Mouse (Mus musculus): ENCODE data around the gene Map3k5. TPM values are rescaled to one million over a fixed set of nuclear protein-coding genes. Genes with fewer than 3 reads are reported as not detected.

Gene Map3k5
- total RNA-seq, 2 experiments from 2014 or later = 16.0 to 16.5 TPM

GRCm38 (mm10) chr10:19933511-19934383, 525 bp upstream of the Map3k5 start:
- peak; percentile 87 for ATAC-seq (replicated peaks; ENCODE audit: poor library complexity)

DNA sequence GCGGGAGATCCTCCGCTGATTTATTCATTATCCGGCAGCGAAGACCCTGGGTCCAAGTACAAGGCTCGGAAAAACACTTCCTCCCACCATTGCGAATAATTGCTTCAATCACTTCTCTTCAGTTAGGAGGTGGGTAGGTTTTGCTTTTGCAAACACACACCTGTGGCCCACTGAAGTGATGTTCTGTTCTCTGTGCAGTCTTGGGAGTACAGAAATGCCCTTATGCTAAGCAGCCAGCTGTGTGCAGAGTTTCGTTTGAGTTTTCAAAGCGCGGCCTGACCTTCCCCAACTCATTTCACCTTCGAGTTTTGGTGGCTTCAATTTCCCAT, 987 bp downstream of the Map3k5 start:
- no peak for ATAC-seq (replicated peaks; ENCODE audit: poor library complexity)

DNA sequence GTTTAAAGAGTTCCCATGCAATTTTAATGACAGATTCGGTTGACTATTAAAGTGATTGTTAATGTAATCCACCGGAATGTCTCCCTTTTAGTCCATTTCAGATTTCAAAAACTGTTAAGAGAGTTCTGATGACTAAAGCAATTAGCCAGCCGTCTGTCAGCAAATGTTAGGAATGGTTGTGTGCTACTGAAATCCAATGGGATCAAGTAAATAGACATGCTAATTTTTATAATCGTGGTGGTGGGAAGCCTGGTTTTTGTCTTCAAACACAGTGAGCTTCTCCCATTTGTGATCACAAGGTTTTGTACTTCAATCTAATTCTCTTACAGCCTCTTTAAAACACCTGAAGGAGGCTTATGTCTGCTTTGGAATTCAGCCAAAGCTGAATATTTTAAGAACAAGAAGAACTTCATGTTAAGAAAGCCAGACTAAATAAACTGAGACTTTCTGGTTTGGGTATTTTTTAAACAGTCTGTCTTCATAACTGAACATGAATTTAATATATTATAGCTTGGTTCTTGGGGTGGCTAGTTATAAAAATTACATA, 1.6 kb downstream of the Map3k5 start:
- ATAC-seq (replicated peaks; ENCODE audit: poor library complexity) = no peak

DNA sequence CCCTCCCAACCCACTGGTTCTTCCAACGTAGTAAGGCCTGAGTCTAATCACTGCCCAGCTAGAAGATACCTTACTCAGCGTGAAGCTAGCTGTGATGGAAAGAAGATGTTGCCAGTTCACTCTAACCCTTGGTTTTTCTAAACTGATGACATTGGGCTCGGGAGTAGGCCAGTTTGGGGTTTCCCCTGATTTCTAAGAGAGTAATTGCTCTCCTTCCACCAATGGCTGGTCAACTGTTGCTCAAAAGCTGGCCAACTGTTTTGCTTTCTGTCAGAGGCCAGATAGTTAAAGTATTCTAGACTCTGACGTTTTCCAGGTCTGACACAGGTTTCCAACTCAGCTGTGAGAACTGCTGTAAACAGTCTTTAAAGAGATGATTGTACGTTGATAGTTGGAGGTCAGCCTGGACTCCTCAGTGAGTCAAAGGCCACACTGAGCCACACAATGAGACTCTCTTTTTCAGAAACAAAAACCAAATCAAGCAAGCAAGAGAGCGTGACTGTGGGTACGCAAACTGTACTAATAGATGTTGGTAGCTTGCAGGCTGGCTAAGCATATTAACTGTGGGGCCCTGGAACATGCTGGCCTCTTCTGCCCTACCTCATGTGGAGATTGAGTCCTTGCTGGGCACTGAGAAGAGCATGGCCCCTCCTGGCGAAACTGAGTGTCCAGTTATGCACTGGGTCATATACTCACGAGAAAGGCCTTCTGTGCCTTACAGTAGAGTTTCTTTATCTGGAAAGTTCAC, 2.9 kb downstream of the Map3k5 start:
- ATAC-seq (replicated peaks; ENCODE audit: poor library complexity) = no peak

DNA sequence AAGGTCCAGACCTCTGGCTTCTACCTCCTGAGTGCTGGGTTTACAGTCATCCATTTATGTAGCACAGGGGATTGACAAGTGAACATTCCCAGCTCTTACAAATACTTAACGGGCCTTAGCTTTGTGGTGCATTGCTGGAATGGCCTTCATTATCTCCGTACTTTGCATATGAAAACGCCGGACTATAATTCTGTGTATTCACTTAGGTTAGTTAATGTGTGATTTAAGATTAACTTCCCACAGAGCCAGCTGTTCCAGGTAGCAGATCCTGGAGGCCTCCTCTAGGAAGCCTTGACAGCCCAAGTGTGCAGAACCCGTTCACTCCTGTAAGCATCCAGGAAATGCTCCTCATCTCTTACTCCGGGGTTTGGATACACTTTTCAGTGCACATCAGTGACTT, 4.5 kb downstream of the Map3k5 start:
- no peak for ATAC-seq (replicated peaks; ENCODE audit: poor library complexity)

DNA sequence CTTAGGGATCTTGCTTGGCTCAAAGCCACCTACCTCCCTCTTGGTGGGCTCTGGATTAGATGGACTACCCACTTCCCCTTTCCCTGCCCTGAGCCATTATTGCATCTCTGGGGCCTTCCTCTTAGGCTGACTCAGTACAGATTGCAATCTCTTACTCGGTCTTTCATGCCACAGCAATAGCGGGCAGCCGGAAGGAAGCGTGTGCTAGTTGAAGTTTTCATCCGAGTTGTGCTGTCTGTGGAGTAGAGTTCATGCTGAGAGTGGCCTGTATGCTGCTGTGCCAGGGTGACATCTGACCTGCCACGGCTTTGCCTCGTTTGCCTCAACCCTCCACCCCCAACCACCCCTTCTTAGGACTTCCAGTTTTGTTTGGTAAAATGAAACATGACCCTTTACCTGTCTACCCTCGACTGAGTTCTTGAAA, 5.0 kb downstream of the Map3k5 start:
- ATAC-seq (replicated peaks; ENCODE audit: poor library complexity) = peak; percentile 75

DNA sequence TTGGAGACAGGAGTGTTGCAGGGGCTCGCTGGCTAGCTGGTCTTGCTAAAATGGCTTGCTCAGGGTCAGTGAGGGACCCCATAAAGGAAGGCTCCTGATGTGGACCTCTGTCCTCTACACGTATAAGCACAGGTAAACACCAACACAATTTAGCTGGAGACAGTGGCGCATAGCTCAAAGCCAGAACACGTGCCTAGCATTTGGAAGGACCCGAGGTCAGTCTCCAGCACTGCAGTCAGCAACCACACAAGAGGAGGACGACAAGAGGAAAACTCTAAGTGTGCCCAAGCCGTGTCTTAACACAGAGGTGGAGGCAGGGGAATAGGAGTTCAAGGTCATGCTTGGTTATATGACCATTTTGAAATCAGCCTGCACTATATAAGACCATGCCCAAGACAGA, 5.9 kb downstream of the Map3k5 start:
- ATAC-seq (replicated peaks; ENCODE audit: poor library complexity) = no peak

DNA sequence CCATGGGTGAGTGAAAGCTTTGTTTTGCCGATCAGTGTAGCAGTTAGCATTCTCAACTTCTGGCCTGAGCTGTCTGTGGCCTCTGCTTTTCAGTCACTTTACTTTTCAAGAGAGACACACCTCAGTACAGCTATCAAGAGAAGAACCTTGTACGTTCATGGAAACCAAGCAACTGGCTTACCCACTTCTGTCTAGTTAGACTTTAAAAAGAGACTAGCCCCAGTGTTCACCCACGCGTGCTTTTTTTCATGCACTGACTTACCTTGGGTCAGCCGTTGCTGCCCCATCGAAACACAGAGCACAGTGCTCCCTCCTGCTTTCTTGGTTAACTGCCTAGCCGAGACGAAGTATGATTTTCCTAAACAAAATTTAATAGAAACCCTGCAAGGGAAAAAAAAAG, 6.4 kb downstream of the Map3k5 start:
- ATAC-seq (replicated peaks; ENCODE audit: poor library complexity) = no peak

GRCm38 (mm10) chr10:19941063-19941462, 6.8 kb downstream of the Map3k5 start:
- ATAC-seq (replicated peaks; ENCODE audit: poor library complexity) = peak; percentile 73

DNA sequence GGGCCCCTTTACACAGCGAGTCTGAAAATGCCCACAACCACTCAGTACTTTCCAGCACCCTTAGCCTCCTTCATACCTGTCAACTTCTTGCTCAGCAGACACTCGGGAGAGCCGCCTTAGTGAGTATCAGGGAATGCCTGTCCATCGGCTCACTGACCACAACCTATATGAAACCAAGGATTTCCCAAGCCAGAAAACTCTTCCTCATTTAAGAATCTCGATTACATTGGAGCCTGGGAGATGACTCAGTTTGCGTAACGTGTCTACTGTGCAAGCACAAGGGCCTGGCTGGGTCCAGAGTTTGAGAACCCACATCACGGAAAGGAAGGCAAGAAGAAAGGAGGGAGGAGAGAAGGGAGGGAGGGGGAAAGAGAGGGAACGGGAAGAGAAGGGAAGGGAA, 7.6 kb downstream of the Map3k5 start:
- peak; percentile 45 for ATAC-seq (replicated peaks; ENCODE audit: poor library complexity)

DNA sequence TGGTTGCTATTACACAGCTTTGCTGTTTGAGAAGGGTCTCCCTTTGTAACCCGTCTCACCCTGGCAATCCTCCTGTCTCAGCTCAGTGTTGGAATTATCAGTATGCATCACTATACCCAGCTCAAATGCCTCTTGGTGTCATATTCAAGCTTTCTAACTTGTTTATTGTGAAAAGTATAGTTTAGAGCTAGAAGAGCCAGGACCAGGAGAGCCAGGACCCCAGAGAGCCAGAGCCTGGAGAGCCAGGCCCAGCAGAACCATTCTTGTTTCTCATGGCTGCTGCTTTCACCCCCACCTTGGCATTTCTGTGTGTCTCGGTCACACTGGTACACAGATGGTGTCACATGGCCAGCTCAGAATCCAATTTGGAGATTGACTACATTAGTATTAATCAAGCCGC, 8.3 kb downstream of the Map3k5 start:
- ATAC-seq (replicated peaks; ENCODE audit: poor library complexity) = no peak

- ATAC-seq (replicated peaks; ENCODE audit: poor library complexity) = no peak
Measured at GRCm38 (mm10) chr10:19945651-19946050, 11.4 kb downstream of the Map3k5 start.

DNA sequence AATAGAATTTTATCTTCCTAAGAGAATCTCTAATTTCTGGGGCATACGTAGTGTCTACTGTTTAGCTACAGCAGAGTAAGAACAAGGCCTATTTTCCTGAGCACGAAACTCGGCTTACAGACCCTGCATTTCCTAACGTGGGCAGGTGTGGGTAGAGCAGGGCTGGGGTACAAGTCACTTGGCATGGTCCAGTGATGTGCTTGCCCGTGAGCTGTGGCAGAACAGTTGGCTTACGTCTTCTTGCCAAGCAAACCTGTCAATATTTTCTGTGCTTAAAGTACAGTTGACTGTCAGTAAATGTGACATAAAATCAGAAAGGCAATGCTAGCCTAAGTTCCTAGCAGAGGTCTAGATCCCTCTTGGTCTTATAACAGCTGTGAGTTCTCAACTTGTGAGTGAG, 12.4 kb downstream of the Map3k5 start:
- no peak for ATAC-seq (replicated peaks; ENCODE audit: poor library complexity)

DNA sequence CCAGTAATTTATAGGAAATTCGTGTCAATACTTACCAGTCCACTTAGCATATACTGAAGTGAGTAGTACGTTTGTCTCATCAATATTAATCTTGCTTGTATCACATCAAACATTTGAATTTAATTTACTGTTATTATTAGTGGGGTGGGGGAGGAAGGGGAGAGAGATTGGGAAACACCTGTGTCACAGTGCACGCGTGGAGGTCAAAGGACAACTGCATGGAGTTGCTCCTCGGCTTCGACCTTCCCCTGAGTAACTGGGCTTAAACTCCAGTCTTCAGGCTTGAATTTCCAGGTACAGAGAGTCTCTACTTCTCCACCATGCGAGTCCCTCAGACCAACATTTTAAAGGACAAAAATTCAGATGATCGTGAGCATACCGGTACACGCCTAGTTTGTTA, 13.2 kb downstream of the Map3k5 start:
- ATAC-seq (replicated peaks; ENCODE audit: poor library complexity) = no peak

DNA sequence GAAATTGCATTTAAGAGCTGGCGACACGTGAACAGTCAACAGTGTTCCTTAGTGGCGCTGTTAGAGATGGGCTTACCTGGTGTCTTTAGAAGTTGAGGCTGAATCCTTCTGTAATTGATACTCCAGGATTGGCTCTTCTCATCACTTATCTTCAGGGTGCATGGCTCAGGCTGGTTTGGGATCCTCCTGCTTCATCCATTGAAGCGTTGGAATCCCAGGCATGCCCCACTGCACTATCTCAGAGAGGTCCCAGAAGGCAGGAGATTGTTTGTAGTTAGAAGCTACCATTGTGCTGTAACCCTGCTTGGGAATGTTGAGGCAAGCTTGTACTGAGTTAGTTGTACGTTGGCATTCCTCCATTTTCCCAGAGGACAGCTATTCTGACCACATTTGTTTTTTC, 13.6 kb downstream of the Map3k5 start:
- ATAC-seq (replicated peaks; ENCODE audit: poor library complexity) = no peak

GRCm38 (mm10) chr10:19948381-19948780, 14.1 kb downstream of the Map3k5 start:
- ATAC-seq (replicated peaks; ENCODE audit: poor library complexity) = no peak

GRCm38 (mm10) chr10:19949106-19949505, 14.8 kb downstream of the Map3k5 start:
- ATAC-seq (replicated peaks; ENCODE audit: poor library complexity) = no peak

GRCm38 (mm10) chr10:19953032-19953761, 18.9 kb downstream of the Map3k5 start:
- no peak for ATAC-seq (replicated peaks; ENCODE audit: poor library complexity)

DNA sequence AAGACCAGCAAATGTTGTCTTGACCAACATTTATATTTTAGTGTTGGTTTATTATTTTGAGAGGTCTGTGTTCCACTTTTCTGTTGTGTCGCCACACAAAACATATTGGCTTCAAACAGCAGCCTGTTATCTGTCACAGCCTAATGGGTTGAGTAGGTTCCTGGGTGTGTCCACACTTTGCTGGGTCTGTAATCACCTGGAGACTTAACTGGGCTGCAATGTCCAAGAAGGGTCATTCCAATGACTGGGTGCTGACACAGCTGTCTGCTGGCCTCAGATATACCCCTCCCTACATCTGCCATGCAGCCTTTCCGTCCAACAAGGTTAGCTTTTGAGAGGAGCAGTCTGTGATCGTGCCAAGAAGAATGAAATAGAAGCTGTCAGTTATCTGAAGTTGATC, 20.3 kb downstream of the Map3k5 start:
- ATAC-seq (replicated peaks; ENCODE audit: poor library complexity) = peak; percentile 23; the same call in 1 of the 2 replicates

- no peak for ATAC-seq (replicated peaks; ENCODE audit: poor library complexity)
Measured at GRCm38 (mm10) chr10:19955817-19956216, 21.5 kb downstream of the Map3k5 start.

DNA sequence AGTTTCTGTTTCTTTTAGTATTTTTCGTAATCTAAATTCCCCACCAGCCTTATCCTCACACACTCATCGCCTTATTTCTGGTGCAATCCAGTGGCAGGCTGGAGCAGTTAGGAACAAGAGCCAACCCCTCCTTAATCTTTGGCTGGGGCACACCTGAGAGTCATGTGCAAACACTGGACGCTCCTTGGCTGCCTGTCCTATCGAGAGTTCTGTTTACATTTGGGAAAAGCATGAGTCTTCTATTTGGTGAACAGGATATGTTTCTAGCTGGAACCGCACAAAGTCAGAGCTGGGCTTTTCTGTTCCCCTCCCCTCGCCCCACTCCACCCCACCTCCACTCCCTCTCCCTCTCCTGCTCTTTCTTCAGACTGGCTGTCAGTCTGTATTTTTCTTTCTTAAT, 22.5 kb downstream of the Map3k5 start:
- no peak for ATAC-seq (replicated peaks; ENCODE audit: poor library complexity)

Measured in megakaryocyte progenitor cell, adult 5-6 weeks (primary cell).